Mouse (Mus musculus): ENCODE data around the gene Ssbp4.

GRCm38 (mm10) chr8:70601271-70601649 lies 7.4 kb downstream of the Ssbp4 start:
- TF ChIP-seq CTCF (IDR thresholded peaks at IDR 0.05; ENCODE audit: borderline replicate concordance, insufficient read depth, low read length) (no peak), POLR2A (IDR thresholded peaks at IDR 0.05; ENCODE audit: low read depth, low read length) (no peak)
